Mouse (Mus musculus): ENCODE data around the gene Gan.

DNA sequence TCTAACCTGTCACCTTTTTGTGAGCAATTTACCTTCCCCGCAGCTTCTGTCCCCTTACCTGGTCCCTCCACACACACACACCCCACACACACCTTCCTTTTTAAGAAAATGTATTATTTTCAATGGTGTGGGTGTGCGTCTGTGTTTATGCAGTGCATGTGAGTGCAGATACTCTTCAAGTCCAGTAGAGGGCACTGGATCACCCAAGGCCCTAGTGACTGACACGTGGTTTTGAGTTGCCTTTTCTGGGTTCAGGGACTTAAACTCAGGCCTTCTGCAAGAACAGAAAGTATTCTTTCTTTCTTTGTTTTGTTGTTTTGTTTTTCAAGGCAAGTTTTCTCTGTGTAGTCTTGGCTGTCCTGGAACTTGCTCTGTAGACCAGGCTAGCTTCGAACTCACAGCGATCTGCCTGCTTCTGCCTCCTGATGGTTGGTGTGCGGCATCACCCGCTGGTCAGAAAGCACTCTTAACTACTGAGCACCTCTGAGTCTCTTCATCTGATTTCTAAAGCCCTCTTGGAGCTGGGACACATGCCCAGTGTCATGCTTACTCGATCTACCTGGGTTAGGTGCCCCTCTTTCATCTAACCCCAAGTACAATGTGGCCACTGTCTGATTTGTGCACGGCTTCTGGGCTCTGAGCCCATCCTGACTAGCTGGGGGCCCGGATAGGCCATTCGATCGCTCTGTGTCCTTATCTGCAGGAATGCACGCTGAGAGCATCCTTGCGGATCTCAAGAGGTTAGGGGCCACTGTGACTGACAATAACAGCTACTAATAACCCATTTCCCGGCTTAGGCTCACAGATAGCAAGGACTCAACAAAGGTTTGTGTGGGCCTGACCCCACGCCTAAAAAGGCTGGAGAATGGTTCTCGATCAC, 95.7 kb downstream of the Gan start:
- TF ChIP-seq GATA1 (IDR thresholded peaks at IDR 0.05; ENCODE audit: borderline replicate concordance, low read length) (no peak), FLI1 (IDR thresholded peaks at IDR 0.05; ENCODE audit: low read length) (no peak)
